Mouse (Mus musculus) megakaryocyte progenitor cell, adult 5-6 weeks (primary cell): ENCODE data around the gene Tmem252. TPM values are rescaled to one million over a fixed set of nuclear protein-coding genes. Genes with fewer than 3 reads are reported as not detected.

Source experiments
- ATAC-seq: replicated peaks from 2 replicates; pipeline ENCODE4 v1.8.0; 2016; ENCODE audit warnings: mild to moderate bottlenecking, moderate TSS enrichment, inconsistent platforms; ENCODE audit not compliant: poor library complexity
- total RNA-seq, 2 experiments: library from RNA; stranded (forward) in 1 of 2; stranded (reverse) in 1 of 2; fragments of 157-497, 149-512 nt in 1 of 2; fragments of 200-1000 nt in 1 of 2; gene quantifications; 2 replicates each; pipeline versions ENCODE4 v1.2.3 to v1.2.4; 2015 to 2017

The Tmem252 gene
- total RNA-seq (2015): not detected in 2 replicates
- total RNA-seq (2017): not detected in 2 replicates

- no peak for ATAC-seq
Measured at GRCm38 (mm10) chr19:24673762-24674161, at the start of gene Tmem252. Tmem252 (plus strand) TSS chr19:24674008.

- ATAC-seq: no peak
Measured at GRCm38 (mm10) chr19:24628049-24628448, 45.8 kb upstream of the Tmem252 start.

GRCm38 (mm10) chr19:24633008-24633407 lies 40.8 kb upstream of the Tmem252 start:
- ATAC-seq: no peak

- peak; percentile 99 for ATAC-seq
Measured at GRCm38 (mm10) chr19:24634602-24635001, 39.2 kb upstream of the Tmem252 start.

GRCm38 (mm10) chr19:24636616-24637015 lies 37.2 kb upstream of the Tmem252 start:
- ATAC-seq: no peak

DNA sequence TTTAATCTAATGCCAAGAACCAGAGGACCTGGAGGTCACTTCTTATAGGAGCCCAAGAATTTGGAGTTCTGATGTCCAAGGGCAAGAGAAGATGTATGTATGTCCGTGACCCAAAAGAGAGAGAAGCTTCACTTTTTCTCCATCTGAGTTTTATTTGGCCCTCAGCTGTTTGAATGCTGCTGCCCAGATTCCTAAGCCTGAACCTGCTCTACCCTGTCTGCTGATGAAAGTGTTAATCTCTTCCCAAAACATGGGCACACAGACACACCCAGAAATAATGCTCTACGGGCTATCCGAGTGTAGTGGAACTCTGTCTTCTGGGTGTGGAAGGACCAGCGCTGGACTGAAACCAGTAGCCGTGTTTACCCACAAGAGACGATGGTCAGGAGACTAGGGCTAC lies 35.8 kb upstream of the Tmem252 start:
- no peak for ATAC-seq

DNA sequence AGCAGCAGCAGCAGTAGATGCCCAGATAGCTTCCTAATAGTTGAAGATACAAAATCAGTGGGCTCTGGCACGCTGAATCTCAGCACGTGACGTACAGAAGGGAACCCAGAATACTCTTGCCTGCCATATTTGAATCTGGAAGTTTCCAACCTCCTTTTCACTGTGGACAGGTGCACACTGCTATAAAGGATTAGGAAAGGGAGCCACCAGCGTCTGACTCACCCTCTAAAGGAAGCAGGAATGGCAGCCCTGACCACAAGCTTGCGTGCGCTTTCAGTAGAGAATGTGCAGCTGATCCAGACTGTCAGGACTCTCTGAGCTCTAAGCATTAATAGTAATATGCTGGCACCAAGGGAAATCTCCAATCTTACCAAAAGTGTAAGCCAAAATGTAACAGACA lies 32.8 kb upstream of the Tmem252 start:
- ATAC-seq: no peak

DNA sequence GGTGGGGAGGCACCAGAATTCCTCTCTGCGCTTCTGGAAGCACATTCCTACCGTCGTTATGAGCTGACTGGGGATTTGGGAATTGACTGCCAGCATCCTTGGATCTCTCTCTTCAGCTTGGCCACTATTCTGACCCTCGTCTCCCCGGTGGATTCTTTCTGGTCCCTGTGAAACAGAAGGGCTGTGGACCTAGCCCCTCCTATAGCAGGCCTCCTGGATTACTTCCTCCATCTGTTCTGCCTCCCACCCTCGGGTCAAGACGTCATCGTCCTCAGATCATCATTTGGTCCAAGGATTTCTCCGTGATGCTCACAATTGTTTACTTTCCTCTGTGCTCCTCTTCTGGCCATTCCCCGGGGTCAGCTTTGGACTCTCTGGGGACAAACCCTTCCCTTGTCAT lies 28.8 kb upstream of the Tmem252 start:
- no peak for ATAC-seq

DNA sequence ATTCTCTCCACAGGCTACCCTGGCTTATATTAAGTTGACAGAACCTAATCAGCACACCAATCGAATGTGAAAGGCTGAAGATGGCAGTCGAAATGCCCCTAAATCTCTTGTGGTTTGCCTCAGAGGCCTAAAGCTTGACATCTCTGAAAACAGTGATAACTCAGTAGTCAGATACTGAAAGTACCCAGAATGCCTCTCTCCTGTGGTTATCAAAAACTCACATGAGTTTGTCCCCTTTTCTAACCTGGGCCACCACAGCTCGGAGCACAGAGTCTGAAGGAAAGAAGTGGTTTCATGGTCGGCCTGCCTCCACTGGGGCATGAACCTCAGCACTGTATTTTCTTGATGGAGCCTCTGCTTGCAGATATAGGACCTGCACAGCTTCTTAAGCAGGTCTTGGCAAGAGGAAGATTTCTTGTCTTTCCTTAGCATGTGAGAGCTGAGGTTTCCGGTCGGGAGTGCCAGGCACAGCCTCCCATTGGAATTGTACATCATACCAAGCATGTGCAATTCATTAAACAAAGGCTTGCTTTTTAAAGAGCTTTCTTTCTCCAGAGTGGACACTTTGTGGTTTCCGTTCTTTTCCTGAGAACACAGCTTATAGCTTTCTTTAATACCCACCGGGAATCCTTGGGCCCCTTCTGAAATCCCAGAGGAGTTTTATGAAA lies 27.5 kb upstream of the Tmem252 start:
- 0 out of 2 replicates have a peak, but pooled peaks have one; percentile 11 for ATAC-seq

DNA sequence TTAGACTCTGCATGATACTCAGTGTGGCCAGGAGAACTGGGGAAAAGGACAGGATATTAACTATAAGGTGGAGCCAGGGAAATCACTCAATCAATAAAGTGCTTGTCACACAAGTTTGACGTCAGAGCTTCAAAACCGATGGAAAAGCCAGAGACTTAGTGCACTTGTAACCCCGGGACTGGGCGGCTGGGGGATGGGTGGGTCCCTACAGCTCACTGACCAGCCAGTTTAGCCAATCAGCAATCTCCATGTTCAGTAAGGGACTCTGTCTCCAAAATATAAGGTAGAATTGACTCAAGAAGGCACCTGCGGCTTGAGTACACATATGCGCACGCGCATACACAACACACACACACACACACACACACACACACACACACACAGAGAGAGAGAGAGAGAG lies 25.8 kb upstream of the Tmem252 start:
- ATAC-seq: no peak

DNA sequence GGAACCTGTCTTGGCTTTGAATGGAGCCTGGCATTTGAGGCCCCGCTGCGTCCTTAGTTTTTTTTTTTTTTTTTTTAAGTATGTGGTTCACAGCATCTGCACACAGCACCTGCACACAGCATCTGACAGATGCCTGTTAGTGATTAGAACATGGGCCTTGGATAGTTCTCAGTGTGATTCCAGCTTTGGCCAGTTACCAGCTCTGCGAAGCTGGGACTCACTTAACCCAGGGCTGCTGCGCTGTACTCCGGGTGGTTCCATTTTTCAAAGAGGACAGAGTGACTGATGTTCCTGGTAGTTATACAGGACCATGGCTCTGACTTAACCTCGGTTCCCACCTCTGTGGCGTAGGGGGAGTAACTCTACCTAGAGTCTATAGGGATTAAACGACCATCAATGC lies 23.4 kb upstream of the Tmem252 start:
- no peak for ATAC-seq

DNA sequence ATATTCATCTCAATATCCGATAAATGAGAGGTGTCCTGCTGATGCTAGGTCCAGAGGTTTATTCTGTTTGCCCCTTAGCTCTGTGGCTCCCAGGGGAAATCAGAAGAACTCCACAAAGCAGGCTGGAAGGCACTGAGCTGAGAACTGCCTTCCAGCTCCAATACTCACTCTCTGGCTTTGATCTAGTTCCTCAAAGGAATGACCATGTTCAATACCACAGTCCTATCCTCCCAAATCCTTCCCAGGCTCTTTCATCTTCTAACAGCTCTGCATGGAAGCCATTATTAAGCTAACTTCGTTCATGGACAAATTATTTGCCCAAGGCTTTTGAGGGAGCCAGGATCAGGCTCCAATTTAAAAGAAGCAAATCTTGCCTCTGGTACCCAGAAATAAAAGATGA lies 22.2 kb upstream of the Tmem252 start:
- ATAC-seq: no peak

DNA sequence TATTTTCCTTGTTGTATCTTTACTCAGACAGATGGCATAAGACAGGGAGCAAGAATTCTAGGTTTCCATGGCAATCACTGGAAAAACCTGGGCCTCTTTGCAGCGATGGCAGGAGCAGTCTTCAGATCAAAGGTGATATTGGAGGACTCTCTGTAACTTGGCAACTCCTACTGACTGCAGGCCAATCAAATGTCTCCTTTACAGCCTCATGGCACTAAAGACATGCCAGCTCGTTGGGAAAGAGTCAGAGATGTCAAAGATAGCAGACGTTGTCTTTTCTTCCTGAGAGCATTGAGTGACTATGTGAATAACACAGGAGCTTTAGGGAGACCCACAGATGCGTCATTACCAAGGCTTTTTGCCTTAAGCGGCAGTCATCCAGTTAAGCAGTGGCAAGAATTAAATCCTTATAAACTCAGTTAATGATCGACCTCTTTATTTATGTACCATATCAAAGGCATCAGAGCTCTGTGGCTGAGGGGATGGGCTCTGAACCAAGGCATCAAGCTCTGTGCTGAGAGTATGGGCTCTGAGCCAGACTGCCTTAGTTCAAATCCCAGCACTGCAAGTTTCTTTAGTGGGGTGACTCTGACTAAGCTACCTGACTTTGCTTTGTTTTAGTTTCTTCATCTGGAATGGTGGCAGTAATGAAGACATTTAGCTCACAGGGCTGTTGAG lies 21.3 kb upstream of the Tmem252 start:
- no peak for ATAC-seq

DNA sequence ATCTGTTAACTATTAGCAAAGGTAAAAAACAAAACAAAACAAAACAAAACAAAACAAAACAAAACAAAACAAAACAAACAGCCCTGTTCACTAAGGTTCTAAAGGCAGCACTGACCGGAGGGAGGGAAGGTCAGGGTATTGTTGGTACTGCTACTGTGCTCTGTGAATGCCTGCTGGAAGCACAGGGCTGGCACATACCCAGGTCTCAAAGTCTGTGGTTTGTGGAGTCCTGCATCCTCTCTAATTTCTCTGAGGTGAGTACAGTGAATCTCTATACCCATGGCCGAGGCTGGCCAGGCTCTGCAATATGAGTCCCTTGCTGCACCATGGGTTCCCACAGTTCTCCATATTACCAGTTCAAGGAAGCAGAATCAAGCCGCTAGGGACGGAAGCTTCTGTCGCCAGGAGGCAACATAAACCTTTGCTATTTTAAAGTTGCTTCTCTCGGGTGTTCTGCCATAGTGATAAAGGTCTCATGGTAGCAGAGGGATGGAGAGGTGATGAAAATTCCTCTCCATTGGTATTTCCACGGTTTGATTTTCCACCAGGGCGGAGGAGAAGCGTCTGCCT lies 20.5 kb upstream of the Tmem252 start:
- no peak for ATAC-seq

DNA sequence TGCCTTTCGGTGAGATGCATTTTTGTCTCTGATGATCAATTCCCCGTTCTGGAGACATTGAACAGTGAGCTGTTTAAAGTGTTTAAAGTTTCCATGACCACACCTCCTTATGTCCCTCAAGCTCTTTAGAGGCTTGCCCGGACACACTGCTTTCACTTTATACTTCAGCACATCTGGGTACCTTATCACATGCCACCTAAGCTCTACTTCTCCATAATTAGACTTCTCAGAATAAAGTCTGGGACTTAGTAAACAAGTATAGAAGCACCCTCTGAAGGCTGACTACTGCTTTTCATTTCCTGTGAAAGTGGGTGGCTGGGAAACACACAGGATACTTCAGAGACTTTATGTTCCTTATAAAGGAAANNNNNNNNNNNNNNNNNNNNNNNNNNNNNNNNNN lies 16.8 kb upstream of the Tmem252 start:
- ATAC-seq: no peak

GRCm38 (mm10) chr19:24662346-24662745 lies 11.5 kb upstream of the Tmem252 start:
- ATAC-seq: no peak

- no peak for ATAC-seq
Measured at GRCm38 (mm10) chr19:24665771-24666170, 8.0 kb upstream of the Tmem252 start.

- ATAC-seq: no peak
Measured at GRCm38 (mm10) chr19:24667527-24667926, 6.3 kb upstream of the Tmem252 start.

DNA sequence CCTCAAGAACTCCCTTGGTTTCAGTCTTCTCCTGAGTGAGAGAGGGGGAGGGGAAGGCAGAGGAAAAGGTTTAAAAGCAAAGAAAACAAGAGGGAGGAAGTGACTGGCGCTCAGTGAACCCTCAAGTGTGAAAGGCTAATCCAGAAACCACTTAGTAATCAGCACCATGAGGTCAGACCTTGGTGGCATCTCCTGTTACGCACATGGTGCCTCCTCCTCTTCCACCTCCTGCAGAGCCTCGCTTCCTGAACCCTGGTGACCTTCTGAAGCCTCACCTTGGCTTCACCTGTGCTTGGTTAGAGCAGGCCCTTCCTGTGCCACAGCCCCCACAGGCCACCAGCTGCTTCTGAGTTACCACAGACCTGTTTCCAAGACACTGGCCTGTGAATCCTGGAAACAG lies 2.2 kb upstream of the Tmem252 start:
- no peak for ATAC-seq

- no peak for ATAC-seq
Measured at GRCm38 (mm10) chr19:24672366-24672960, 1.3 kb upstream of the Tmem252 start.

DNA sequence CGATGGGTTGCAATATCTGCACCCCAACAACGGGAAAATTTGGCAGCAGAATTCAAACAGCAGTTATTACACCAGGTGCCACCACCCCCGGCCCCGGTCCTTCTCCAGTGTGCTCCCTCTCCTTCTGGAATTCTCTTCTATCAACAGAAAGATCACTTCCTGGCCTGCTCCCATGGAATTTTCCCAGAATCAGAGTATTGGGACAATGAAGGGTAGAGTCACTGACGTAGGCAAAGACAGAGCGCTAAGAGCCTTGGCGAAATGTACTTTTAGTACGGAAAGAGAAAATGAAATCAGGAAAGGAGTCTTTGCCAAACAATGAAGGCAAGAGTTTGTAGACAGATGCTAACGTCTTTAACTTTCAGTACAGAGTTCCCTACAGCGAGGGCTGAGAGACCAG lies 477 bp upstream of the Tmem252 start:
- ATAC-seq: no peak

- no peak for ATAC-seq
Measured at GRCm38 (mm10) chr19:24676429-24676828, 2.6 kb downstream of the Tmem252 start.
